In the genomic region with DNA sequence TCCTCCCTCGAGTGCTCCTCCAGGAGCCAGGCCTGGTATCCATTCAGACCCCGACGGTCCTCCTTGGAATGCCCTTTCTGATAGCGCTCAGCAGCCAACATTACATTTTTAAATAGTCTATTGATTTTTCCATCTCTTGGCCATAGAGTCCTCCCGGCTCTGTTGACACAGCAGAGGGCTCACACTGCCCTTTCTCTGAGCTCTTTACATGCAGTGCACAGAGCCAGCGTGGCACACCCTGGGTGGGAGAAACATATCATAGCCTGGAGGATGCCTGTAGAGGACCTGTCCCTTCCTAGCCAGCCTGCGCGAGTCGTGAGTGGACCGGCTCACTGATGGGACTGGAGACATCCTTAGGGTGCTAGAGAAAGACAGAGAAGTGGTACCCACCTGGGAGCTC, we compare ENCODE assay signal across 29 mouse cellular contexts. TPM values are rescaled to one million over a fixed set of nuclear protein-coding genes. Genes with fewer than 3 reads are reported as not detected.
DNase-seq lines count a peak whose midpoint lies in the region; ATAC-seq and TF ChIP-seq lines count a peak whose summit lies in the region.
"Had no signal": no experiment of that assay in that cellular context is flagged by ENCODE, and none has a peak within 500 bp of the region (broad histone marks: within the 10 kb centered on the region; RNA-seq: fewer than 3 reads in every experiment).

No protein-coding gene starts in this region.

- no peaks in the 10 kb centered on the region for H3K9me3 ChIP-seq in lung, embryonic 14.5 days (ENCODE audit: low read depth, low read length)
- H3K9me3 ChIP-seq in lung, postnatal 0 days (ENCODE audit: low read length): no peaks in the 10 kb centered on the region
- H3K9me3 ChIP-seq in midbrain, embryonic 11.5 days (ENCODE audit: control insufficient read depth, low read length): no peaks in the 10 kb centered on the region
- no peaks in the 10 kb centered on the region for H3K9me3 ChIP-seq in midbrain, embryonic 16.5 days (replicated peaks; ENCODE audit: control insufficient read depth, low read length, poor library complexity, severe bottlenecking)
- H3K9me3 ChIP-seq in midbrain, embryonic 15.5 days: no peaks in the 10 kb centered on the region
- H3K9me3 ChIP-seq in midbrain, embryonic 10.5 days (replicated peaks): no peaks in the 10 kb centered on the region
- H3K9me3 ChIP-seq in stomach, postnatal 0 days (ENCODE audit: control insufficient read depth, low read length): no peaks in the 10 kb centered on the region
- H3K9me3 ChIP-seq: embryonic facial prominence, embryonic 12.5 days; embryonic facial prominence, embryonic 15.5 days; G1E; heart, embryonic 12.5 days; heart, embryonic 15.5 days; hindbrain, embryonic 10.5 days; hindbrain, embryonic 15.5 days had no signal

- ATAC-seq in lung, embryonic 14.5 days (ENCODE audit: insufficient read depth): no peak; the same call in 1 of the 2 replicates
- no peak for ATAC-seq in lung, postnatal 0 days
- 0 out of 2 replicates have a peak, but pooled peaks have one; percentile 48 for ATAC-seq in midbrain, embryonic 11.5 days (ENCODE audit: low FRiP score)
- no peak for ATAC-seq in midbrain, embryonic 16.5 days
- no peak for ATAC-seq in midbrain, embryonic 15.5 days (replicated peaks)
- peak; percentile 35; the same call in 1 of the 2 replicates for ATAC-seq in stomach, postnatal 0 days (ENCODE audit: low FRiP score, low TSS enrichment)
- ATAC-seq: forebrain, embryonic 14.5 days; forebrain, postnatal 0 days; Patski had no signal

- TF ChIP-seq EP300 in lung, postnatal 0 days (IDR thresholded peaks at IDR 0.05): no peak
- no peak for TF ChIP-seq EP300 in stomach, postnatal 0 days (optimal IDR thresholded peaks at IDR 0.05)

- no peak overlapping the region for H3K4me2 ChIP-seq in lung, embryonic 14.5 days
- H3K4me2 ChIP-seq in lung, postnatal 0 days (replicated peaks; ENCODE audit: low read depth, low read length): no peak overlapping the region
- no peak overlapping the region for H3K4me2 ChIP-seq in midbrain, embryonic 11.5 days
- H3K4me2 ChIP-seq in midbrain, embryonic 16.5 days (ENCODE audit: low read length): no peak overlapping the region
- H3K4me2 ChIP-seq in midbrain, embryonic 15.5 days: no peak overlapping the region
- H3K4me2 ChIP-seq in stomach, postnatal 0 days (replicated peaks; ENCODE audit: low read depth): no peak overlapping the region
- H3K4me2 ChIP-seq: embryonic facial prominence, embryonic 12.5 days; embryonic facial prominence, embryonic 15.5 days; heart, embryonic 12.5 days; heart, embryonic 15.5 days; hindbrain, embryonic 15.5 days had no signal

- WGBS in lung, embryonic 14.5 days: 64% methylated on average over 10 of the region's 10 CpGs
- WGBS in lung, postnatal 0 days: 59% methylated on average over 10 of the region's 10 CpGs
- 90% methylated on average over 10 of the region's 10 CpGs for WGBS in midbrain, embryonic 11.5 days
- WGBS in midbrain, embryonic 16.5 days: 76% methylated on average over 10 of the region's 10 CpGs
- WGBS in midbrain, embryonic 15.5 days: 84% methylated on average over 10 of the region's 10 CpGs
- 88% methylated on average over 10 of the region's 10 CpGs for WGBS in midbrain, embryonic 10.5 days
- 63% methylated on average over 10 of the region's 10 CpGs for WGBS in stomach, postnatal 0 days

- no peak overlapping the region for H3K27ac ChIP-seq in lung, embryonic 14.5 days (ENCODE audit: low read depth)
- H3K27ac ChIP-seq in lung, postnatal 0 days (ENCODE audit: low read length): no peak overlapping the region
- peak overlapping the region; percentile 14; the same call in 1 of the 2 replicates for H3K27ac ChIP-seq in midbrain, embryonic 11.5 days (ENCODE audit: low read depth, low read length)
- H3K27ac ChIP-seq in midbrain, embryonic 16.5 days (ENCODE audit: low read length): no peak overlapping the region
- peak overlapping the region; percentile 15; the same call in 1 of the 2 replicates for H3K27ac ChIP-seq in midbrain, embryonic 15.5 days
- H3K27ac ChIP-seq in midbrain, embryonic 10.5 days (replicated peaks): no peak overlapping the region
- H3K27ac ChIP-seq in stomach, postnatal 0 days (replicated peaks): no peak overlapping the region
- H3K27ac ChIP-seq: embryonic facial prominence, embryonic 12.5 days; embryonic facial prominence, embryonic 15.5 days; gastrocnemius, adult 2 months; heart, embryonic 15.5 days; hindbrain, embryonic 10.5 days; hindbrain, embryonic 15.5 days had no signal

- no peaks in the 10 kb centered on the region for H3K27me3 ChIP-seq in lung, embryonic 14.5 days (ENCODE audit: insufficient read depth, low read length)
- H3K27me3 ChIP-seq in lung, postnatal 0 days (replicated peaks; ENCODE audit: insufficient read depth, low read length): no peaks in the 10 kb centered on the region
- no peaks in the 10 kb centered on the region for H3K27me3 ChIP-seq in midbrain, embryonic 11.5 days (ENCODE audit: control insufficient read depth, insufficient read depth, low read length)
- no peaks in the 10 kb centered on the region for H3K27me3 ChIP-seq in midbrain, embryonic 16.5 days (ENCODE audit: control insufficient read depth, insufficient read depth, low read depth, low read length)
- no peaks in the 10 kb centered on the region for H3K27me3 ChIP-seq in midbrain, embryonic 15.5 days (replicated peaks)
- no peaks in the 10 kb centered on the region for H3K27me3 ChIP-seq in midbrain, embryonic 10.5 days (ENCODE audit: low read depth, poor library complexity, severe bottlenecking)
- no peaks in the 10 kb centered on the region for H3K27me3 ChIP-seq in stomach, postnatal 0 days (ENCODE audit: control insufficient read depth, insufficient read depth, low read length)
- H3K27me3 ChIP-seq: embryonic facial prominence, embryonic 12.5 days; embryonic facial prominence, embryonic 15.5 days; hindbrain, embryonic 15.5 days had no signal

- no peak overlapping the region for H3K9ac ChIP-seq in lung, embryonic 14.5 days
- H3K9ac ChIP-seq in lung, postnatal 0 days (replicated peaks; ENCODE audit: low read depth): no peak overlapping the region
- no peak overlapping the region for H3K9ac ChIP-seq in midbrain, embryonic 11.5 days (ENCODE audit: low read length)
- no peak overlapping the region for H3K9ac ChIP-seq in midbrain, embryonic 16.5 days (ENCODE audit: low read depth, low read length)
- H3K9ac ChIP-seq in midbrain, embryonic 15.5 days: no peak overlapping the region
- H3K9ac ChIP-seq in stomach, postnatal 0 days (ENCODE audit: low read length): no peak overlapping the region
- H3K9ac ChIP-seq: embryonic facial prominence, embryonic 12.5 days; embryonic facial prominence, embryonic 15.5 days; forebrain, postnatal 0 days; heart, embryonic 12.5 days; heart, embryonic 15.5 days; hindbrain, embryonic 15.5 days had no signal

- no peak overlapping the region for H3K4me3 ChIP-seq in lung, embryonic 14.5 days (ENCODE audit: low read depth, low read length)
- H3K4me3 ChIP-seq in lung, postnatal 0 days (ENCODE audit: low read depth, low read length): no peak overlapping the region
- no peak overlapping the region for H3K4me3 ChIP-seq in midbrain, embryonic 11.5 days (ENCODE audit: low read depth, low read length)
- no peak overlapping the region for H3K4me3 ChIP-seq in midbrain, embryonic 16.5 days (ENCODE audit: low read depth, low read length)
- H3K4me3 ChIP-seq in midbrain, embryonic 15.5 days: no peak overlapping the region
- no peak overlapping the region for H3K4me3 ChIP-seq in midbrain, embryonic 10.5 days
- no peak overlapping the region for H3K4me3 ChIP-seq in stomach, postnatal 0 days (ENCODE audit: low read depth, low read length)
- H3K4me3 ChIP-seq: embryonic facial prominence, embryonic 12.5 days; embryonic facial prominence, embryonic 15.5 days; gastrocnemius, adult 2 months; heart, embryonic 12.5 days; heart, embryonic 15.5 days; hindbrain, embryonic 10.5 days; hindbrain, embryonic 15.5 days had no signal

- H3K36me3 ChIP-seq in lung, embryonic 14.5 days (ENCODE audit: insufficient read depth): no peaks in the 10 kb centered on the region
- H3K36me3 ChIP-seq in lung, postnatal 0 days (ENCODE audit: insufficient read depth, low read length): no peaks in the 10 kb centered on the region
- H3K36me3 ChIP-seq in midbrain, embryonic 11.5 days (ENCODE audit: control insufficient read depth, insufficient read depth, low read length): no peaks in the 10 kb centered on the region
- H3K36me3 ChIP-seq in midbrain, embryonic 16.5 days (ENCODE audit: control insufficient read depth, insufficient read depth, low read length): no peaks in the 10 kb centered on the region
- no peaks in the 10 kb centered on the region for H3K36me3 ChIP-seq in midbrain, embryonic 15.5 days (replicated peaks)
- no peaks in the 10 kb centered on the region for H3K36me3 ChIP-seq in midbrain, embryonic 10.5 days
- no peaks in the 10 kb centered on the region for H3K36me3 ChIP-seq in stomach, postnatal 0 days (ENCODE audit: control insufficient read depth, insufficient read depth, low read length)
- H3K36me3 ChIP-seq: embryonic facial prominence, embryonic 12.5 days; embryonic facial prominence, embryonic 15.5 days; G1E; heart, embryonic 12.5 days; heart, embryonic 15.5 days; hindbrain, embryonic 10.5 days; hindbrain, embryonic 15.5 days had no signal

- peak; percentile 6 for DNase-seq in lung, embryonic 14.5 days
- no peak for DNase-seq in lung, postnatal 0 days (ENCODE audit: low spot score)
- DNase-seq in midbrain, embryonic 11.5 days (ENCODE audit: low spot score, missing footprints): no peak
- no peak for DNase-seq in midbrain, embryonic 10.5 days (ENCODE audit: low spot score)
- peak; percentile 28 for DNase-seq in stomach, postnatal 0 days (ENCODE audit: low spot score)
- no peak for DNase-seq in cerebellum, postnatal 25 days
- DNase-seq: adrenal gland, postnatal 10 days; adrenal gland, postnatal 36 days; B cell, adult 2 months; cerebellum, adult 18-20 months; cerebellum, adult 9-10 months; cerebellum, postnatal 14 days; forebrain, postnatal 0 days; gastrocnemius, adult 2 months; gastrocnemius, postnatal 14 days; heart, adult 11 months; heart, postnatal 10 days; heart, postnatal 36 days had no signal

- no peaks in the 10 kb centered on the region for H3K4me1 ChIP-seq in lung, embryonic 14.5 days (ENCODE audit: insufficient read depth)
- H3K4me1 ChIP-seq in lung, postnatal 0 days (ENCODE audit: insufficient read depth, low read depth, low read length): no peaks in the 10 kb centered on the region
- H3K4me1 ChIP-seq in midbrain, embryonic 11.5 days (ENCODE audit: control insufficient read depth, insufficient read depth, low read length): no peaks in the 10 kb centered on the region
- no peaks in the 10 kb centered on the region for H3K4me1 ChIP-seq in midbrain, embryonic 16.5 days (ENCODE audit: control insufficient read depth, insufficient read depth, low read length)
- H3K4me1 ChIP-seq in midbrain, embryonic 15.5 days: no peaks in the 10 kb centered on the region
- H3K4me1 ChIP-seq in midbrain, embryonic 10.5 days: no peaks in the 10 kb centered on the region
- H3K4me1 ChIP-seq in stomach, postnatal 0 days (replicated peaks; ENCODE audit: control insufficient read depth, insufficient read depth): no peaks in the 10 kb centered on the region
- H3K4me1 ChIP-seq: embryonic facial prominence, embryonic 12.5 days; heart, embryonic 12.5 days; heart, embryonic 15.5 days; hindbrain, embryonic 10.5 days; hindbrain, embryonic 15.5 days had no signal

- TF ChIP-seq CTCF in lung, embryonic 14.5 days (IDR thresholded peaks at IDR 0.05; ENCODE audit: low read depth): no peak
- TF ChIP-seq CTCF in lung, postnatal 0 days (IDR thresholded peaks at IDR 0.05): no peak
- TF ChIP-seq CTCF in stomach, postnatal 0 days (IDR thresholded peaks at IDR 0.05; ENCODE audit: low read depth): no peak

RNA-seq across cellular contexts. Expression of gene Mobp, which starts 54.4 kb away (rescaled TPM):
- not detected in 2 replicates for polyA plus RNA-seq in lung, embryonic 14.5 days (2014; fragmentation: Nextera tagmentation; extraction: Ambion mirVana)
- not detected in 2 replicates for polyA plus RNA-seq in lung, postnatal 0 days (2015; fragmentation: Nextera tagmentation; extraction: Ambion mirVana)
- 0.26 and 0.82 TPM in 2 replicates for polyA plus RNA-seq in midbrain, embryonic 11.5 days (2014; fragmentation: Nextera tagmentation; extraction: Ambion mirVana)
- 0.10 TPM in 1 of 2 replicates, not detected in the other for polyA plus RNA-seq in midbrain, embryonic 16.5 days (2015; fragmentation: Nextera tagmentation; extraction: Ambion mirVana)
- not detected in 2 replicates for polyA plus RNA-seq in midbrain, embryonic 15.5 days (2015; fragmentation: Nextera tagmentation; extraction: Ambion mirVana)
- polyA plus RNA-seq in midbrain, embryonic 10.5 days (2016; fragmentation: Nextera tagmentation; extraction: Ambion mirVana): 0.22 and 0.73 TPM in 2 replicates
- polyA plus RNA-seq in stomach, postnatal 0 days (2015; fragmentation: Nextera tagmentation; extraction: Ambion mirVana): 0.32 and 0.51 TPM in 2 replicates
- polyA plus RNA-seq: G1E; heart, embryonic 12.5 days; Patski had no signal

Comparison
In these comparisons a context has a peak if more than half of its experiments do, and no peak if none do; other contexts are left out.
1. ATAC-seq: peak in midbrain, embryonic 11.5 days (single experiment) and stomach, postnatal 0 days (single experiment); none in lung, embryonic 14.5 days (single experiment), lung, postnatal 0 days (single experiment), midbrain, embryonic 16.5 days (single experiment) and midbrain, embryonic 15.5 days (single experiment).
2. DNase-seq: peak in lung, embryonic 14.5 days (single experiment) and stomach, postnatal 0 days (single experiment); none in lung, postnatal 0 days (single experiment), midbrain, embryonic 11.5 days (single experiment), midbrain, embryonic 10.5 days (single experiment) and cerebellum, postnatal 25 days (0 of 2).
3. H3K27ac ChIP-seq: peak in midbrain, embryonic 11.5 days (single experiment) and midbrain, embryonic 15.5 days (single experiment); none in lung, embryonic 14.5 days (single experiment), lung, postnatal 0 days (single experiment), midbrain, embryonic 16.5 days (single experiment), midbrain, embryonic 10.5 days (single experiment) and stomach, postnatal 0 days (single experiment).